Mouse (Mus musculus) myocyte (in vitro differentiated cells): ENCODE data around the gene Tmprss4.

Source experiments
- POLR2A ChIP-seq: IDR thresholded peaks from one replicate; pipeline ENCODE4 v1.6.1; 2011; ENCODE audit warnings: low read depth, mild to moderate bottlenecking, control low read depth, moderate library complexity; ENCODE audit not compliant: insufficient read length
- SRF ChIP-seq: IDR thresholded peaks from one replicate; pipeline ENCODE4 v1.6.1; 2011; ENCODE audit warnings: low read depth; ENCODE audit not compliant: control insufficient read depth, insufficient read length

- TF ChIP-seq POLR2A = no peak
- TF ChIP-seq SRF = no peak
Measured at GRCm38 (mm10) chr9:45126941-45127340, 77.0 kb downstream of the Tmprss4 start.
